Mouse (Mus musculus): ENCODE results near the gene Gm44511. TPM values are rescaled to one million over a fixed set of nuclear protein-coding genes. Genes with fewer than 3 reads are reported as not detected.
"Not testable (repeated sequence)": the region's sequence is repeated elsewhere in the genome, so short reads cannot be mapped to it uniquely, and the experiment has no call there.

Gm44511 gene
- total RNA-seq, 2 experiments from 2014 or later, result not detected

DNA sequence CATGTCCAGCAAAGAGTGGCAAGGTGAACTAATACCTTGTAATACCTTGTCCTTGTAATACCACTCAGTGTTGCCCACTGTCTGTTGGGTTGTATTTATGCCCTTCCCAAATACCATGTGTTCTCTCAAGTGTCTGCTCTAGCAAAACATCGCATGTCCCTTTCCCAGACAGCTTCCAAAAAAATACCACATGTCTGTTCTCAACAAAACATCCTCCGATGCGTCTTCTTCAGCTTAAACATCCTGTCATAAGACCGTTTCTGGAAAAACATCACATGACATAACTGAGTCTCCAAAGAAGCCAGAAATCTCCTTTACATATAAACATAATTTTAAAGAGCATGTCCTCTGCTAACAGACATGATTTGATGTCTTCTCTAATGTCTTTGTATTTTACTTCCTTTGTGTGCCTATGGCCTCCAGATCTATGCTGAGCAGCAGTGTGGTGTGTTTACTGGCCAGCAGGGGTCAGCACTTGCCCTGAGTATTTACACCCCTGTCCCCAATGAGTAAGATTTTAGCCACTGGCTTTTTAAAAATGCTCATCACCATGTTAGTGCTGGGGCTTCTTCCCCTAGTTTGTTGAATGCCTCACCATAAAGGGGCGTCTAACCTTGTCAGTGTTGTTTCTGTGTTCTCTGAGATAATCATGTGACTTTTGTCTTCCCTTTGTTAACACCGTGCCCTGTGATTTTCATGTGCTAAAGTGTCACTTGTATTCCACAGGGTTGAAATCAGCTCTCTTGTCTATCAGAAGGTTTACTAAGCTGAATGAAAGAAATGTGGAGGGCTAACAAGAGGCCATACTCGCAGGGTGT lies 21.1 kb downstream of the Gm44511 start:
- intact Hi-C loops (cut with DNase I), result loop anchor here (1.0 kb wide), 1 partner anchor 38 kb away; no protein-coding TSS in a partner anchor
- peak; percentile 65 to 76 for DNase-seq

DNA sequence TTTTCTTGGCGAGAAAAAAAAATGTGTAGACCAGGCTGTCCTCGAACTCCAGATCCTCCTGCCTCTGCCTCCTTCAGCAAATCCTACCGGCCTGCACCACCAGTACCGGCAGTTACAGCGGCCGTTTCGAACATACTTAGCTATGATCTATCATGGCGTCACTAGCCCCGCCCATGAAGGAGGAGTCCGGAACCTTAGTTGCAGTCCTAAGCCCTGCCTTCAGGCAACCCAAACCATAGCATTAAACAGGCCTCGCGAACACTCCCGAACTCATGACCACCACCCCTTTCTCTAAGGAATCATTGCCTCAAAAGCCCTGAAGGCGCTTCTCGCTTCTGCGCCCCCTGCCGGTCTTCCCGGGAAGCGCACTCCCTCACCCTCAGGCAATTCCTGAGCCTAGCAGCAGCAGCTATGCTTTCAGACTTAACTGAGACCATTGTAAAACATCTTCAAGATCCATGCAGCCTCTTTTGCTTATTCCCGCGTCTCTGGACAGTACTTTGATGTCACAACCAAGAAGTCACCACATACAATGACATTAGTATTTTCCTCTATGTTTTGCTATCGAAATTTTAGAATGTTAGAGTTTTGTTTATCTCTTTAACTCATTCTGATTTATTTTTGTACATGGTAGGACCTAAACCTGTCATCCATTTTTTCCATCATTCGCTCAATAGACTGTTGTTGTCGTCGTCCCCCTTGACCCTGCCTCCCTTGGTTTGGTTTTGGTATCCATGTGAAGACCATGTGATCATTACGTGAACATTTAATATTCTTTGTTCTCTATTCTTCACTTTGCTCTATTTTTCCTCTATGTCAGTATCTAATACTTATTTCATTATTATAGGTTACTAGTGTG lies 22.9 kb downstream of the Gm44511 start:
- peak; percentile 95 to 98 for DNase-seq
- intact Hi-C loops (cut with DNase I), result loop anchor here (1.0 to 2.0 kb wide), 2 partner anchors 35 to 38 kb away; no protein-coding TSS in a partner anchor

DNA sequence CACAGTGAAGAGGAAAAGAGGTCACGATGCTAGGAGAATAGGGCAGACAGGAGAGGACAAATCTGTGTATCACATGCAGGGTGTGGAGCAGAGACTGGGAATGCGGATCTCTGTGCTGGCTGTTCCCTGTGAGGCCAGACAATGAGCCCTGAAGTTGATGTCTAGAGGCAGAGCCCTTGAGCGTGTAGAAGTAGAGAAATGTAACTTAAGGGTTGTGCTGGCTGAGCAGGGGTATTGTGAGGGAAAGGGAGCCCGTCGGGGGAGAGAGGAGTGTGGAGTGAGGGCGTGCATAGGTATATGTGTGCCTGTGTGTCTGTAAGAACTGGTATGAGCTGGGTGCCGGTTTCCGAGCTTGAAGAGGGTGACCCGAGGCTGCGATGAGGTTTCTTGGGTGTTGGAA lies 23.6 kb downstream of the Gm44511 start:
- intact Hi-C loops (cut with DNase I), result loop anchor here (2.0 kb wide), 1 partner anchor 38 kb away; no protein-coding TSS in a partner anchor
- peak in 1 of 2 experiments; percentile 17 for DNase-seq

DNA sequence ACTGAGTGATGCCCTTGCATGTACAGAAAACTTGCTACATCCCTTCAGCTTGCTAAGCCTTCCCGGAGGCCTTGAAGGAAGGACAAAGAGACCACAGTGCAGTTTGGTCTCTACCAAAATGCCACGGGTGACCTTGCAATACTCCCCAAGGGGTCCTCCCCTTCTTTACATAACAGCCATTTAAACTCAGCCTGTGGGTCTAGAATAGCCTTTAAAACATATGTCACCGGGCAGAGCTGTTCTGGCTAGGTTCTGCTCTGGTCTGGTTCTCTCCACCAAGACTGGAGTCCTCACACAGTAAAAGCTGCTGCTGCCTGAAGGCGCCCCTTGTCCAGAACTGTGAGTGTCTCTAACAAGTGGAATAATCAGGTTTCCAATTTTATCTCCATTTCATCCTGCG lies 25.4 kb downstream of the Gm44511 start:
- intact Hi-C loops (cut with DNase I); DNase-seq: not testable (repeated sequence)

DNA sequence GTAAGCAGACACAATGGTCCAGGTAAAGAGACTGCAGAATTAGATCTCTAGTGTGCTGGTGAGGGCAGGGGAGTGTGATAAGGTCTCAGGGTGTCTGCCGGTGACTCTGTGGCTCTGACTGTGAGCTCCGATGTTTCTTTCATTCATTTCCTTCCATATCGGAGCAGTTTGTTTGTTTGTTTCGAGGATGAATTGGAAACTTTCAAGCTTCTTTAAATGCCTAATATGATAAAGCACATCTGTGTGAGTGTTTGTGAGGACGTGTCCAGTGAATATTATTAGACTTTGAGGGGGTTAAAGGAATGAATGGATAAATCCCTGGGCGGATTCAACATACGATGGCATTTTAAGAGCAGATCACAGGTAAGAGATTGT lies 26.2 kb downstream of the Gm44511 start:
- no peak for DNase-seq
- intact Hi-C loops (cut with DNase I), result no loop called here

DNA sequence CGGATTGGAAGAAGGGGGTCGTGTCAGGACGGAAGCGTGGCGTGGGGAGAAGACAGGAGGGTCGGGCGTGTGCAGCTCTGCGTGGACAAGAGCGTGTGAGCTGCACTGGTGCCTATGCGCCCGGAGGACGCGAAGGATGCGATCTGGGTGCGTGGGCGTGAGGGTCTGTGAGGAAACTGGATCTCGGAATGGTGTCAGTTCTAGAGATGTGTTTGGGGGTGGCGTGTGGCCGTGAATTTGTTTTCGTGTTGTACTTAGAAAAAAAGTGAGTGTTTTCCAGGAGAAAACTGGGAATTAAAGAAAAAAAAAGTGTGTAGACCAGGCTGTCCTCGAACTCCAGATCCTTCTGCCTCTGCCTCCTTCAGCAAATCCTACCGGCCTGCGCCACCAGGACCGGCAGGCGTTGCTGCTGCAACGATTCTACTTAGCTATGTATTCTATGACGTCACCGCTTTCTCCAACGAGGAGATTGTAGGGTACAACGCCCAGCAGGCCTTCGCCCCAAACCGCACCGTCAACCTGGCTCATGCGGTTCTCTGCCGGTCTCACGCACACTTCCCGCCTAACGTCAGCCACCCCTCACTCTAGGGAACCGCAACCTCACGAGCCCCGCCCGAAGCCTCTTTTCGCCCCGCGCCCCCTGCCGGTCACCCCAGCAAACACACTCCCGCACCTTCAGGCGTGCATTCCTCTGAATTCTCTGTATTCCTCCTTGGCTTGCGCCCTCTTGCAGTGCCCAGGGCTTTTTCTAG lies 26.8 kb downstream of the Gm44511 start:
- intact Hi-C loops (cut with DNase I), result not testable (repeated sequence)
- peak; percentile 79 to 87 for DNase-seq

DNA sequence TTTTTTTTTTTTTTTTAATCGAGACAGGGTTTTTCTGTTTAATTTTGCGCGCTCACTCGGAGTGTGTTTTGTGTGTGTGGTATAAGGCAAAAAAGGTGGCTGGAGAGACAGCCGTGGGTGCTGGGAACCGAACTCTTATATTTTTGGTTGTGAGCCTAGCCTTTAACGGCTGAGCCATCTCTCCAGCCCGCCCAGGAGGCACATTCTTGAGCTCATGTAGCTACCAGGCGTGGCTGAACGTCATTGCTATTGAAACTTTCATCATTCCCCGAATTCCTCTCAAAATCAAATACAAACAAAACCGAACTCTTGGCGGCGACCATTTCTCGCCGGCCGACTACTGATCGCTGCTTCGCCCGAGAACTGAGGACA lies 27.4 kb downstream of the Gm44511 start:
- intact Hi-C loops (cut with DNase I), result not testable (repeated sequence)
- DNase-seq, result peak; percentile 74 to 82

DNA sequence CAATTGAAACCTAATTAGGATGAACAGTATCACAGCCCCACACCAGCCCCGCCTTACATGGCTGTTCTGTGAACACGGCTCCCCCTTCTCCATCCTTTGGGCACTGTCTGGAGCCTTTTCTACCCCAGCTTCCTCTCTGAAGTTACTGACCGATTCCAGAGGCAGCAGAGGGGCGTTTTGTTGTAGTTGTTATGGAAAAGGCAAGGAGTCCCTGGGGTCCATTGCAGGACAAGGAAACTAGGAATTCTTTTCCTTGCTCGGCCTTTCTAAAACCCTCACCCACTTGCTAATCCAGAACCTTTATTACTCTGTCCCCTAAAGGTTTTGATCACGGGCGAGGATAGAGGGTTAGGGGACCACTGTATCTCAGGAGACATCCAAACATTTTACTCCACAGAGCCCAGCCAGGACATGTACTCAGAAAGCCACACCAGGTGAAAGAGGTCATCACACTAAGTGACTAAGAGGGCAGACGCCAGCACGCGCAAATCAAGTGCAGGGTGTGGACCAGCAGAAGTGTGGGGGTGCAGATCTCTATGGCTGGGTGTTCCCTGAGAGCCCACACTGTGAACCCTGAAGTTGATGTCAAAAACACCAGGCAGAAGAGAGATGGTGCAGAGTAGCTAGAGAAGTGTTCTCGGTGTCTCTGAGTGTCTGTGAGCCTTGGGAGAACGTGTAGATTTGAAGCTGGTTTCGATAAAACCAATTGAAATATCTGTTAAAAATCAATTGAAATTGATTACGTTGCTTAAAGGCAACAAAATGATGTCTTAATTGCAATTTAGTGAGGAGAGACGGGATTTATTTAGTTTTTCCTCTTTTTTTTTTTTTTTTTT lies 28.0 kb downstream of the Gm44511 start:
- DNase-seq, result peak; percentile 12 to 14

DNA sequence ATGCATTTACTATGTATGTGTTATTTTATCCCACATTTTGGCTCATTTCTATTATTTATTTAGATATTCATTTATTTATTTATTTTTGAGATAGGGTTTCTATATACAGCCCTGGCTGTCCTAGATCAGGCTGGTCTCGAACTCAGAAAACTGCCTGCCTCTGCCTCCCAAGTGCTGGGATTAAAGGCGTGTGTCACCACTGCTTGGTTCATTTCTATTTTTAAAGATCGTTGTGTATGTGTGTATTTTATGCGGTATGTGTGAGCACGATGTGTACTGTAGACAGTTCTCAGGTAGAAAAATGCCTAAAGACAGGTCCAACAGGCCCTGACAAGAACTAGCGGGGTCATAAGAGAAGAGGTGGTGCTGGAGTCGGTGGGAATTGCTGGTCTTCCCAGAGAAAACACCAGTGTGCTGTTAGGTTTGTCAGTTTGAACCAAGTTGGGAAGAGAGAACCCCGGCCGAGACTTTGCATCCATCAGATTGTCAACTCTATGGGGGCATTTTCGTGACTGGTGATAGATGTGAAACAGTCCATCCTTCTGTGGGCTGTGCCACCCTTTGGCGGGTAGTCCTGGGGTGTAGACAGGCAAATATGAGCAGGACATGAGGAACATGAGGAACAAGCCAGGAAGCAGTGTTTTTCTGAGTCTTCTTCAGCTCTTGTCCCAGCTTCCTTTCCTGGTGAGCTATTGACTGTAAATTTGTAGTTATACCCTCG lies 28.8 kb downstream of the Gm44511 start:
- no peak for DNase-seq
- intact Hi-C loops (cut with DNase I), result no loop called here

More for the DNA sequence above, 28.0 kb downstream of the Gm44511 start:
- intact Hi-C loops (cut with DNase I), result no loop called here

DNA sequence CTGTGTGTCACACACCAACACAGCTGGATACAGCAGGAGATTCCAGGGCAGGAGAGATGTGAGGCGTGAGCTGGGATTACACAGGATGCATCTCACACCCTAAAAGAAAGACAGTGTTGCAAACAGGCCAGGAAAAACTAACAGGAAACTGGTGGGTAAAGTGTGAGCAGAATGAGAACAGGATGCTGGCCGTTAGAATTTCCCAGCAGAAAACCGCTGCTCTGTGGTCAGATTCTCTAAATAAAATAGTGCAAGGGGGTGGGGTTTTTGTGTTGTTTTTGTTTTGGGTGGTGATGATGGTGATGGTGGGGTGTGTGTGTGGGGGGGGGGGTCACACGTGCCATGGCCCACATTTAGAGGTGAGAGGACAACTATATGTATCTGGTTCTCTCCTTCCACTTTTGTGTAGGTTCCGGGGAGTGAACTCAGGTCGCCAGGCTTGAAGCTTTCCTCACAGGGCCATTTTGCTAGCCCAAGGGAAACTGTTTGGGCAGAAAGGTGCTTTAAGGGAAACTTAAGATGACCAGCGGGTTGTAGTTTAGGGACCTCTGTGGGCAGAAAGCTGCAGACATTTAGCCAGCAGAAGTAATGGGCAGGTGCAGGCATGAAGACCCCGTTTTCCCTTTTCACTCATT lies 29.7 kb downstream of the Gm44511 start:
- no peak for DNase-seq
- intact Hi-C loops (cut with DNase I), result no loop called here

DNA sequence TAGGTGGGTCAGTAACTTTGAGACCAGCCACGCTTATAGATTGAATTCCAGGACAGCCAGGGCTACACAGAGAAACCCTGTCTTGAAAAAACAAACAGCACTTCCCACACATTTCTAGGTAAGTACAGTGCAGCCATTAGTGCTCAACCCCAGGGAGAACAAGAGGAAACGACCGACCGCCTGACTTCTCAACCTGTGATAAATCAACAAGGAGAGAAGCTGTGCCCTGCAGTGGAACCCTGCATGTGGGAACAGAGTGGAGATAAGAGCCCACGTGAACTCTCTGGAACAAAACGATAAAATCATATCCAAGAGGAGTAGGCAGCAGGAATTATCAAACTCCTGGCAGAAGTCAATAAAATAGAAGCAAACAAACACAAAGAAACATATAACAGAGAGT lies 32.4 kb downstream of the Gm44511 start:
- DNase-seq, result no peak
- intact Hi-C loops (cut with DNase I), result no loop called here

DNA sequence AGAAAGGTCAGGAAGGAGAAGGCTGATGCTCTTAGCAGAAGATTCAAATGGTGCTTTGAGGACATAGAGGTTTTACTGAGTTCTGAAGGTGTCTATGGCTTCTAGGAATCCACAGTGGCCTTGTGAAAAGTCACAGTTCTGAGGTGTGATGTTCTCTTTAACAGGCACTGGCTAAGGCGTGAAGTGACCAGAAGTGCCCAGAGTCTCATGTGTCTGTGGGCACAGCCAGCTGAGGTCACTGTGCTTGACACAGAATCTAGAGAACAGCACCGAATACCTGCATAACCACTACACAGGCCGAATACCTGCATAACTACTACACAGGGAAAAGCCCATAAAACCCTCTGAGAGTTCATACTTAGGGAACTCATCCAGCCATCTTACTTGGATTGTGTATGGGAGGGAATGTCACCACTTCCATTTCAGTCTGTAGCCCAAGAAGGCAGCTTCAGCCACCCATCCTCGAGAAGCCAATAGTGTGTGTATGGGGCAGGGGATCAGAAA lies 35.6 kb downstream of the Gm44511 start:
- DNase-seq; intact Hi-C loops (cut with DNase I): not testable (repeated sequence)

DNA sequence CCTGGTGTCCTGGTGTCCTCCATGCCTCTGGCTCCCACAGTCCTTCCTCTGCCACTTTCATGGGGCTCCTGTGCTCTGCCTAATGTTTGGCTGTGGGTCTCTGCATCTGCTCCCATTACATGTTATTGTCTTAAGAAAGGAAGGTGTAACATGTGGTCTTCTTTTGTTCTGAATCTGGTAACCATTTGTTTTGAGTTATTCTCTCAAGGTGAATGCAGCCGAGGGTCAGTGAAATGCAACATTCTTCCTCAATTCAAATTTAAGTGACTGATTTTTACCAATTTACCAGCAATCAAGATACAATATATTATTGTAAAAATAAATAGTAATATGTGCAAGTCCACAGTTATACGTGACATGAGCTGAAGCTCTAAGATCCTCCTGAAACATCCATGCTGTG lies 37.0 kb downstream of the Gm44511 start, which contains the start of gene Klrb1c:
TSS of gene Klrb1c (minus strand) at position 101 of the 400 bp plus-strand sequence.
- DNase-seq, result no peak
- intact Hi-C loops (cut with DNase I), result no loop called here

DNA sequence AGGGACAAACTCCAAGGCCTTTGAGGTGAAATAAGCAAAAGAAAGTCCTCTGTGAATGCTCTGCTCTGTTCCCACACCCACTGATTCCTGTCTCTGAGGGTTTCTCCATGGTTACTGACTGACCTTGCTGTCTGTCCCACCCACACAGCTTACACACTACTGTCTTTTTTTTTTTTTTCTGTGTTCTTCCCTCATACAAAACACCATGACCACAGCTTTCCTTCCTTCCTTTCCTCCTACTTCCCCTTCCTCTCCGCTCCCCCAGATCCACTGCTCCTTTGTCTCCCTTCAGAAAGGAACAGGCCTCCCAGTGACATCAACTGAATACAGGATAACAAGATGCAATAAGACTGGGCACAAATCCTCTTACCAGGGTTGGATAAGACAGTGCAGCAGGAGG lies 37.6 kb downstream of the Gm44511 start:
- no peak for DNase-seq
- intact Hi-C loops (cut with DNase I), result no loop called here

DNA sequence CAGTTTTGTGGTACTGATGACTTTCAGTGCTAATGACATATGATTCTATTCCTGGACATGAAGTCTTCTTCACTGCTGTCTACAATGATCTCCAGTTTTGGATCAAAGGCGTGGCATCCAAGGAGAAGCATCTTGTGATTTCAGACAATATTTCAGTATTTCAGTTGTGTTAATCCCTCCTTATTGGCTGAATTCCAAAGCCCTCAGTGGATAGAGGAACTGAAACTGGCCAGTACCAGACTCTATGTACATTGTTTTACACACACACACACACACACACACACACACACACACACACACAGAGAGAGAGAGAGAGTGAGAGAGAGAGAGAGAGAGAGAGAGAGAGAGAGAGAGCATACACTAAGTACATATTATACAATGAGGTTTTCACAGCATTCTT lies 39.7 kb downstream of the Gm44511 start:
- intact Hi-C loops (cut with DNase I); DNase-seq: not testable (repeated sequence)

DNA sequence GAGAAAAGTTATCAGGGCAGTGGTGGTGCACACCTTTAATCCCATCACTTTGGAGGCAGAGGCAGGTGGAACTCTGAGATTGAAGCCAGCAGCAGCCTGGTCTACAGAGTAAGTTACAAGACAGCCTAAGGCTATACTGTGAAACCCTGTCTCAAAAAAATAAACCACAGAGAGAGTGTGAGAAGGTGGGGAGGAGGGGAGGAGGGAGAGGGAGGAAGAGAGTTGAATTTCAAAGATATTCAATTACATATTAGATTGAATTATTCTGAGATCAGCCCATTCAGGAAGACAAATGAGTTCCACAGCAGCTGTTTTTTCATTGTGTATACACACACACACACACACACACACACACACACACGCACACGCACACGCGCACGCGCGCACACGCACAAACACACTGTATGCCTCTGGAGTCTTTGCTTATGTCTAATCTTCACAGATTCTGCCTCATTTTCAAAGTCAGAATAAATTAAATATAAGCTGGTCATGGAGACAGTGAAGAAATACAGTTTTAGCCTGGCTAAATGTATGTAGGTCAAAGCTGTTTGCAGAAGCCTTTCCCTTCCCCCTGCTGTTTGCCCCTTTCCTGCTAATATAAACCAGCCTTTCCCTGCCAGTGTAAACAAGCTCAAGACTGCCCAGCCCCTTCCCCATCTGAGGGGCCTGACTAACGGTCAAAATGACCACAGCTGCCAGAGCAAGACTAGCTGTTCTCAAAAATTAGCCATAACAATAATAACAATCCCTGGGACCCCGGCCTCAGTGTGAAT lies 56.4 kb downstream of the Gm44511 start:
- no peak for DNase-seq
- intact Hi-C loops (cut with DNase I), result loop anchor here (10.0 kb wide), 1 partner anchor 485 kb away; no protein-coding TSS in a partner anchor

DNA sequence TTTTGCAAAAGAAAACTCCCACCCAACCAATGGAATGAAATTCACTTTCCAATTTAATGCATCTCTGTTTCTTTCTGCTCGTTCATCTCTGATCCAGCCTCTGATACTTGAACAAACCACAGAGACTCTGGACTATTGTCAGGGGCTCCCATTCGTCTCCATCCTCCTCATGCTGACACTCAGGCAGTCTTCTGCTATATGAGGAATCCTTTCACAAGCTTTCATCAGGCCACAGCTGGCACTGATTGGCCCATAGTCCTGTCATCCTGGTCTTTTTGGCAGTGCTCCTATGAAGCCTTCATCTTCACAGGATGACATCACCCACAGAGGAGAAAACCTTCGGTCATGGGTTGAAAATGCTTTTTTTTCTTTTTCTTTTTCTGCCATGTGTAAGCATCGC lies 58.1 kb downstream of the Gm44511 start:
- intact Hi-C loops (cut with DNase I), result loop anchor here (10.0 kb wide), 1 partner anchor 487 kb away; no protein-coding TSS in a partner anchor
- DNase-seq, result no peak
